Mouse (Mus musculus) thymus, adult 2 months (tissue): ENCODE measurements around the gene Fam160a1.

Experiments used
- CTCF ChIP-seq: fragments of 200-500 bp; IDR thresholded peaks from 2 replicates; pipeline ENCODE4 v1.5.1; 2012; ENCODE audit warnings: mild to moderate bottlenecking, control low read depth, low read length, moderate library complexity, borderline replicate concordance; ENCODE audit not compliant: control insufficient read depth, poor library complexity, insufficient read depth; ENCODE audit errors: extremely low read depth
- POLR2A ChIP-seq: fragments of 200-500 bp; IDR thresholded peaks from 2 replicates; pipeline ENCODE4 v1.6.1; 2012; ENCODE audit warnings: mild to moderate bottlenecking, low read length, control low read depth, moderate library complexity; ENCODE audit not compliant: control insufficient read depth, poor library complexity, insufficient read depth; ENCODE audit errors: extremely low read depth

DNA sequence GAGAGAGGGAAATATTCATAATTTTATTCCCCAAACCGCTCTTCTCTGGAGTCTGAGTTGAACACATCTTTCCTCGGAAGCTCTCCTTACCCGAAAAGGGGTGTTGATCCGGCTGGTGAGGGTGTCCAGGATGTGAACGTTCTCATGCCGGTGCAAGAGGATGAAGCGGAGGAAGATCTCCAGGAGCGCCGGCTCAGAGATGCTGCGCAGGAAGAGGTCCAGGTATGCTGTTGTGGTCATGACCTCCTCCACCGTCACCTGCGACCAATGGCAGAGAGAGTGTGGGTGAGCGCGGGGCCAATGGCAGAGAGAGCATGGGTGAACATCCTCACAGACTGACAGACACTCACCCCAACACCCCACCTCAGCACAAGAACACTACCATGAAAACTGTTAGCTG lies 128.8 kb downstream of the Fam160a1 start:
- no peak for TF ChIP-seq CTCF
- TF ChIP-seq POLR2A, result no peak
